Comparison of ENCODE assay signal across 18 mouse cellular contexts in genomic region chr2:39203359-39203758, GRCm38 (mm10).
"Had no signal": no experiment of that assay in that cellular context is flagged by ENCODE, and none has a peak within 500 bp of the region (broad histone marks: within the 10 kb centered on the region; RNA-seq: fewer than 3 reads in every experiment).

No protein-coding gene starts in this region.

- H3K4me1 ChIP-seq: lung, embryonic 15.5 days; midbrain, embryonic 10.5 days; midbrain, embryonic 12.5 days; neural tube, embryonic 12.5 days; stomach, embryonic 15.5 days had no signal

- H3K27ac ChIP-seq: lung, embryonic 15.5 days; macrophage; midbrain, embryonic 10.5 days; midbrain, embryonic 12.5 days; neural tube, embryonic 12.5 days; stomach, embryonic 15.5 days had no signal

- DNase-seq: liver, postnatal 0 days; lung, adult 2 months; lung, postnatal 14 days; lung, postnatal 36 days; midbrain, embryonic 14.5 days; right cerebral cortex, postnatal 14 days; thymus, adult 18-20 months; thymus, postnatal 14 days; thymus, postnatal 36 days had no signal

- ATAC-seq: liver, postnatal 0 days; lung, postnatal 0 days; midbrain, embryonic 16.5 days had no signal

- H3K4me3 ChIP-seq: lung, embryonic 15.5 days; midbrain, embryonic 10.5 days; midbrain, embryonic 12.5 days; myocyte; neural tube, embryonic 12.5 days; stomach, embryonic 15.5 days had no signal
